Mouse (Mus musculus) G1E (cell line): ENCODE results near the gene Sec61a1.

Experiments
- CTCF ChIP-seq: IDR thresholded peaks from 2 replicates; pipeline ENCODE4 v1.5.1; 2012; ENCODE audit warnings: low read depth, low read length, inconsistent platforms, mixed read lengths
- GATA2 ChIP-seq: IDR thresholded peaks from 2 replicates; pipeline ENCODE4 v1.6.1; 2012; ENCODE audit warnings: low read depth, low read length, inconsistent platforms, borderline replicate concordance
- POLR2AphosphoS5 ChIP-seq: IDR thresholded peaks from 2 replicates; pipeline ENCODE4 v1.6.1; 2012; ENCODE audit warnings: low read depth, low read length, inconsistent platforms; ENCODE audit not compliant: insufficient replicate concordance

GRCm38 (mm10) chr6:88557548-88557947 lies 38.8 kb upstream of the Sec61a1 start:
- TF ChIP-seq CTCF (no peak), POLR2AphosphoS5 (no peak), GATA2 (no peak)
